In the genomic region with DNA sequence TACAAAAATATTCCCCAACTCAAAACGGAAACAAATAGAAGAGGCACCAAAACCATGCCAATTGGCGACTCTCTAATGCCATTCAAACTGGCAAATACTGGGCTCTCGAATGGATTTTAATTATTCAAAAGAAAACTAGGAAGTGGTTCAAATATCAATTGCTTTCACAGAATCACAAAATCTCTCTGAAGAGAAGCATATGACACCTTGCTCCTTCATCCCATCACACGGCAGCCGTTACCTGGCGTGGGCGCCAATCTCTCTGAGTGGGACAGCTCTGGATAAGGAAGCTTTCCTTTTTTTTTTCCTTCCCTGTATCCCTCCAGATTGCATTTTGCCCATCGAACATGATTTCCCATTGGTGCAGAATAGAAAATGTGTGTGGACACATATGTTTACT, we compare ENCODE assay signal across 11 mouse cellular contexts.
"Had no signal": no experiment of that assay in that cellular context is flagged by ENCODE, and none has a peak within 500 bp of the region (broad histone marks: within the 10 kb centered on the region; RNA-seq: fewer than 3 reads in every experiment).

No protein-coding gene starts in this region.

- H3K4me1 ChIP-seq: liver, embryonic 15.5 days; midbrain, embryonic 13.5 days had no signal

- H3K4me3 ChIP-seq: liver, embryonic 15.5 days; midbrain, embryonic 13.5 days had no signal

- H3K27me3 ChIP-seq: liver, embryonic 15.5 days; midbrain, embryonic 13.5 days had no signal

- ATAC-seq: lung, postnatal 0 days; midbrain, embryonic 13.5 days had no signal

- H3K27ac ChIP-seq: liver, embryonic 15.5 days; midbrain, embryonic 13.5 days; stomach, postnatal 0 days had no signal

- DNase-seq: kidney, adult 8-10 months; kidney, postnatal 25 days; lung, adult 2 months; lung, postnatal 36 days; right cerebral cortex, adult 18-20 months; right cerebral cortex, postnatal 25 days; thymus, postnatal 4 days had no signal
